Mouse (Mus musculus): ENCODE data around the gene Neurl1b.

- TF ChIP-seq CTCF (IDR thresholded peaks at IDR 0.05; ENCODE audit: borderline replicate concordance, control insufficient read depth, extremely low read depth, insufficient read depth, low read length, poor library complexity) (no peak), POLR2A (IDR thresholded peaks at IDR 0.05; ENCODE audit: control insufficient read depth, extremely low read depth, insufficient read depth, low read length, poor library complexity) (no peak)
These were observed 34.2 kb upstream of the Neurl1b start for GRCm38 (mm10) chr17:26380280-26380985.
